Mouse (Mus musculus): ENCODE data around the gene Apol7a. TPM values are rescaled to one million over a fixed set of nuclear protein-coding genes. Genes with fewer than 3 reads are reported as not detected.

Gene Apol7a
- total RNA-seq, 1 experiment from 2014 or later, result not detected

DNA sequence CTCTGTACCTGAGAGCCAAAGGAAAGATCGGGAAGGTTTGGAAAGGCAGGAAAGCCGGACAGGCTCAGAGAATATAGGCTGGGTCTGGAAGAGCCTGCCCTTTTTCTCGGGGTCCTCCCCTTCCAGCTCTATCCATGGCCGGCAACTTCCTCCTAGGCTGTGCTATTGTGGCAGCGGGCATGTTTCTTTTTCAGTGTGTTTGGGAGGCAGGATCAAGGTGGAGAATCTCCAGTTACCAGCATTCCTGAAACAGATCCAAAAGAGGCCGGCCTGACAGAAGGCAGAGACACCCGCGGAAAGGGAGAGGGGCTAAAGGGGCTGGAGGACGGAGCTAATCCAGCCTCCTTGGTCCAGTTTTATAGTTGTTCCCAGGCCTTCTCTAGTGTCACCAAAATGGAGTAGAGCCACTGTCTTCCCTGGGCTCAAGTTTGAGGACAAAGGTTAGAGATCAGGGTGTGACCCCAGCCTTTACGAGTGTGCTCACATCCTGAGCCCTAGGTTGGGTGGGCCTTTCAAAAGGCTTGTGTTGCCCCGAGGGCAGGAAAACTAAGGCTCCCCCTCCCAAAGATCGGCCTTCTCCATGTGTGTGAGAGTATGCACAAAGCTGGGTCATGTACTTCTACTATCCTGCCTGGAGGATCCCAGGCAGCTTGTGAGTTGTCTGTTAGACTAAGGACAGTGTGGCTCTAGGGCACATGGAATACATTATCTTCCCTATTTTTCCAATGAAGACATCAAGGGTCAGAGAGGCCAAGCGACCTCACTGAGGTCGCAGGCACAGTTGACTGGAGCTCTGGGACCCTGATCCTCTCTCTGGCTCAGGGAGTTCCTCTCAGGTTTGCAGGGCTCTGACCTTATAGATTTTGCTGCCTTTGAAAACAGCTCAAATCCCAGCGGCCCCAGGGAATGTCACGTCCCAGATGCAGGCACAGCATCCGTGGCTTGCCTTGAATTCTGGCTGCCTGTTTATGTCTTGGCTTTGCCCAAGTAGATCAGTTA, 54.5 kb downstream of the Apol7a start:
- DNase-seq, result no peak

DNA sequence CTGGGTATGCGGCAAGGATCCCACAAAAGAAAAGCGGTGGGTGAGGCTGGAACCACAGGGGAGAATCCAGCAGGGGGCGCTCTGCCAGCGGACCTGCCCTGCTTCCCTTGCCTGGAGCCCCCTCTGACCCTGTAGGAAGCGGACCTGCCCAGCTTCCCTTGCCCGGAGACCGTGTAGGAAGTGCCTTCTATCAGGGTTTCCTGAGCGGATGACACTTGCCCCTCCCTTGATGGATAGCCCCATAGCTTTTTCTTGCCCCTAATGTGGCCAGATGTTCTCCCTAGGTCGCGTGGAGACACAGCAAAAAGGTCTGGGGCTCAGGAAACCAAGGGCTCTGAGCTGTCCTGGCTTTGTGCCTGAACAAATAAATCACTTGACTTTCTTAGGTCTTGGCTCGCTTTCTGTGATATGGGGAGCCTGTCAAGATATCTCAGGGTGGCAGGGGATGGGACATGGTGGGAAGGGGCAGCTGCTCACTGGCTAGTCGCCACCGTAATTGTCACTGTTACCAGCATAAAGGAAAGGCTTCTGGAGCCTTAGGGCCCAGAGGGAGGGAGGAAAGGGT, 55.3 kb downstream of the Apol7a start:
- peak; percentile 84 for DNase-seq

DNA sequence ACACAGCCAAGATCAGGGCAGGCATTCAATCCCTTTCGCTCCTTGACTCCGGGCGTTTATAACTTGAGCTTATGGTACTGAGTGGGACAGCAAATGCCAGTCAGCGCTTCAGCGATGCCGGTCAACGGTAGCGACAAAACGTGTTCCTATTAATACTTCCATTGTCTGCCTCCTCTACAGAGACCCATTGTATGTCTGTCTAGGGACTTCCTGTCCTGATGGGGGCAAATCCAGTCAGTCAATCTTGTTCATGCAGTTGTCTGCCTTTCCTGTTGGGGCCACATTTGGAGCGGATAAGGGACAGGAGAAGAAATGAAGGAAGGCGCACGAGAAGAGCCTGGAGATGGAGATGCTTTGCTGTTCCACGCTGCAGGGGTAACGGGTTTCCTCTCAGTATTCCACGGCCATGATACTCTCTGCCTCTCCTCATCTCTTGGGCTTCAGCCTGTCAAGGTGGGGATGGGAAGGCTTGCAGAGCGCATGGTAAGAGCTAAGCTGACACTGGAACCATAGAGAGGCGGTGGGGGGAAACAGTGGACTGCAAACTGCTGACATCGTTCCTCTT, 55.9 kb downstream of the Apol7a start:
- no peak for DNase-seq

DNA sequence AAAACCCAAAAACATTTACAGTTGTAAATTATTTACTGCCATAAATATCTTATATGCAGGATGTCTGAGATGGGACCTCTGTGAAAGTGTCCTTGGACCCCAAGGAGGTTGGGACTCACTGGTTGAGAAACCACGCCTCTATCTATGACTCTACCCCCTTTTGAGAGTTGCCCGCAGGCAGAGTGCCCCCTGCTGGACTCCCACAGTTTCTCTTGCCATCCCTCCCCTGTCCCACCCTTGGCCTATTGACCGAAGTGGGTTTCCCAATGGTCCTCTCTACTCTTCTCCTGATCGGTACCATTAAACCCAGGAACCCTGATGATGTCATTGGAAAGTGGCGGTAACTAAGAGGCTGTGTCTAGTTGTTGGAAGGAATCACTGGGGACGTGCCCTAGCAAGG, 56.9 kb downstream of the Apol7a start:
- DNase-seq, result no peak

DNA sequence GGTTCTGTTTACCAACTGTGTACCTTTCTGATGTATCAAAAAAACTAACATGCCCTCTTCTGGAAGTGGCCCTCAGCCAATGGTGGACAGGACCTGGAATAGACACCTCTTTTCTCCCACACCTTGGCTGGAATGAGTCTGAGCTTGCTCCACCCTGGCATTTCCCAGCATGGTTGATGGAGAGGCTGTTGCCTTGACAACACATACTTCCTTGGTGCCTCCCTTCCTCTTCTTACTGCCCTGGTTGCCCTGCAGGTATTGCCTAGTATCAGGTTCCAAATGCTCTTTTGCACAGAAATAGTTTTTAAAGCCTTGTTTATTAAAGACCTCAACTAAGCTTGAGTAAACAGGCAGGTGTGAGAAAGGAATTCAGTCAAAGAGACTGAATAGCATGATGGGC, 58.3 kb downstream of the Apol7a start:
- no peak for DNase-seq

DNA sequence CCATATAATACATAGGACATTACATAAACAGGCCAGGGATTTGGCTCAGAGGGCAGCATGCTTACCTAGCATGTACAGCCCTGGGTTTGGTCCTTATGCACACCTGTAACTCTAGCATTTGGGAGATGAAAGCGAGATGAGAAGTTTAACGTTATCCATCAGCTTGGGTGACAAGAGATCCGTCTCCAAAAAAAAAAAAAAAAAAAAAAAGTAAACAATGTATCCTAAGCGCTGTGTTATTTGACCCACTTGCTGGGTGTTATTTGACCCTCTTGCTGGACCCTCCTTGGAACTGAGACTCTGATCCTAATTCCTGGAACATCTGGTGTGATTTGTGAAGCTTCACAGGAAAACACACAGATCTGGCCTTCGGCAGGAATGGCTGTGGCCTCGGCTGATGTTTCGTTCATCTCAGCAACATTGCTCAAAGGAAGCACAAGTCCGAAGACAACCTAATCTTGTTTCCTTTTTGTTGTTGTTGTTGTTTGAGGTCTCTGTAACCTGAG, 59.9 kb downstream of the Apol7a start:
- DNase-seq, result no peak

DNA sequence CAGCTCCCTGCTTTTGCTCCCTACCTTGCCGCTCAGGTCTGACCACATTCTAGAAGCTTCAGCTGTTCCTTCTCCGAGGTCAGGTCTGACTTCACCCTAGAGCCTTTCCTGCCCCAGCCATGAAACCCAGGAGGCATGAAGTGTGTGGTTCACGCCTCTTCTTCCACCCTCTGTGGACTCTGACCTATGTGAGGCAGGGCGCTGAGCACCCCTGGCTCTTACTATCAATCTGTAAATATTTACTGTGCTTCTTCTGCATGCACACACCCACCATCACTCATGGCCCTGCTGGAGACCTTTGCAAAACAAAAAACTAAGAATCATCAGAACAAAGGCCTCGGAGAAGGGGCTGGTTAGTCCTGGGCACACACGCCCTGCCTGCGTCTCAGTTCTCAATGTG, 60.5 kb downstream of the Apol7a start:
- no peak for DNase-seq

Other genes with a start within 250 kb of the Apol7a start
- 56.5 and 68.7 TPM in 2 replicates for gene Rbfox2, start 92.1 kb downstream of the Apol7a start, total RNA-seq (2021)
- 0.91 and 1.2 TPM in 2 replicates for gene Apol9a, start 12.0 kb upstream of the Apol7a start, total RNA-seq (2021)
- gene Apol7b, start 48.4 kb upstream of the Apol7a start, total RNA-seq (2021), result not detected in 2 replicates
- gene Apol10a, start 77.9 kb upstream of the Apol7a start, total RNA-seq (2021), result not detected in 2 replicates
- not detected in 2 replicates for gene Apol11a, start 109.2 kb upstream of the Apol7a start, total RNA-seq (2021)
- gene Apol7c, start 134.2 kb upstream of the Apol7a start, total RNA-seq (2021), result not detected in 2 replicates
- not detected in 2 replicates for gene 1700025B11Rik, start 162.8 kb upstream of the Apol7a start, total RNA-seq (2021)
- gene Apol10b, start 197.0 kb upstream of the Apol7a start, total RNA-seq (2021), result 0.52 TPM in 1 of 2 replicates, not detected in the other
- gene Gm36245, start 200.1 kb upstream of the Apol7a start, total RNA-seq (2021), result not detected in 2 replicates
- 0.33 and 0.62 TPM in 2 replicates for gene Apol11b, start 244.2 kb upstream of the Apol7a start, total RNA-seq (2021)